Mouse (Mus musculus): ENCODE data around the gene Bcat1.
A peak's percentile ranks its signal among the peaks of the same experiment; 100 is the strongest.

Bcat1 gene

GRCm38 (mm10) chr6:145009859-145010818 is 65.8 kb downstream of the Bcat1 start:
- DNase-seq (ENCODE audit: low read depth, low spot score) = no peak

- DNase-seq (ENCODE audit: low read depth, low spot score) = no peak
Observed at GRCm38 (mm10) chr6:145003459-145003858, 72.5 kb downstream of the Bcat1 start.

GRCm38 (mm10) chr6:145002094-145002936 is 73.7 kb downstream of the Bcat1 start:
- no peak for DNase-seq (ENCODE audit: low read depth, low spot score)

- no peak for DNase-seq (ENCODE audit: low read depth, low spot score)
Observed at GRCm38 (mm10) chr6:145001493-145001892, 74.5 kb downstream of the Bcat1 start.

GRCm38 (mm10) chr6:144997229-144997628 is 78.8 kb downstream of the Bcat1 start:
- no peak for DNase-seq (ENCODE audit: low read depth, low spot score)

GRCm38 (mm10) chr6:144992111-144992510 is 83.9 kb downstream of the Bcat1 start:
- DNase-seq (ENCODE audit: low read depth, low spot score) = no peak

GRCm38 (mm10) chr6:144989193-144989592 is 86.8 kb downstream of the Bcat1 start:
- no peak for DNase-seq (ENCODE audit: low read depth, low spot score)

GRCm38 (mm10) chr6:144987676-144988075 is 88.3 kb downstream of the Bcat1 start:
- DNase-seq (ENCODE audit: low read depth, low spot score) = no peak

GRCm38 (mm10) chr6:144987216-144987615 is 88.8 kb downstream of the Bcat1 start:
- no peak for DNase-seq (ENCODE audit: low read depth, low spot score)

GRCm38 (mm10) chr6:144984221-144984620 is 91.8 kb downstream of the Bcat1 start:
- no peak for DNase-seq (ENCODE audit: low read depth, low spot score)

GRCm38 (mm10) chr6:144982093-144982492 is 93.9 kb downstream of the Bcat1 start:
- DNase-seq (ENCODE audit: low read depth, low spot score) = no peak

GRCm38 (mm10) chr6:144972351-144972750 is 103.6 kb downstream of the Bcat1 start:
- no peak for DNase-seq (ENCODE audit: low read depth, low spot score)

GRCm38 (mm10) chr6:144970900-144971299 is 105.1 kb downstream of the Bcat1 start:
- DNase-seq (ENCODE audit: low read depth, low spot score) = no peak

- DNase-seq (ENCODE audit: low read depth, low spot score) = no peak
Observed at GRCm38 (mm10) chr6:144967536-144967935, 108.4 kb downstream of the Bcat1 start.

- DNase-seq (ENCODE audit: low read depth, low spot score) = peak; percentile 6
Observed at GRCm38 (mm10) chr6:144964205-144964604, 111.8 kb downstream of the Bcat1 start.

GRCm38 (mm10) chr6:144963156-144963555 is 112.8 kb downstream of the Bcat1 start:
- no peak for DNase-seq (ENCODE audit: low read depth, low spot score)

- no peak for DNase-seq (ENCODE audit: low read depth, low spot score)
Observed at GRCm38 (mm10) chr6:144962013-144962354, 114.0 kb downstream of the Bcat1 start.

GRCm38 (mm10) chr6:144961253-144962012 is 114.6 kb downstream of the Bcat1 start:
- peak; percentile 42 for DNase-seq (ENCODE audit: low read depth, low spot score)

- no peak for DNase-seq (ENCODE audit: low read depth, low spot score)
Observed at GRCm38 (mm10) chr6:144955887-144956547, 120.0 kb downstream of the Bcat1 start.

- no peak for DNase-seq (ENCODE audit: low read depth, low spot score)
Observed at GRCm38 (mm10) chr6:144952885-144953284, 123.1 kb downstream of the Bcat1 start.
